Mouse (Mus musculus): Measurements from ENCODE around the gene Tjp2. TPM values are rescaled to one million over a fixed set of nuclear protein-coding genes. Genes with fewer than 3 reads are reported as not detected.

The Tjp2 gene
- polyA plus RNA-seq, 1 experiment from 2014 or later = 26.7 TPM

DNA sequence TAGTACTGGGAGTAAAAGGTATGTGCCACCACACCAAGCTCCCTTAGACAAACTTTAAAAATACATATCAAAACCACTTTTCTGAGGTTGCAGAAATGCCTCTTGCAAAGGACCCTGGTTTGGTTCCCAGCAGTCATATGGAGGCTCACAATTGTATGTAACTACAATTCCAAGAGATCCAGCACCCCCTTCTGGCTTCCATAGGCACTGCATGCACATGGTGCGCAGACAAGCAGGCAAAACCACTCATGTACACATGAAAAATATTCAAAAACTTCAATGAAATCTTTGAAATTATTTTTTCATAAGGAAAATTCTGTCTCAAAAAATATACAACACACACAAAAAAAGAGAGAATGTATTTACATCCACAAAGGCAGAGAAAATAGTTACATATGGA lies 167.9 kb downstream of the Tjp2 start:
- no peak overlapping the region for H3K27ac ChIP-seq
- 98% methylated on average over 1 of the region's 1 CpGs for WGBS
- DNase-seq (ENCODE audit: low spot score) = no peak
- H3K9me3 ChIP-seq = peaks cover 3% of the 10 kb centered on the region; the same call in 1 of the 2 replicates
- H3K4me1 ChIP-seq (replicated peaks) = no peaks in the 10 kb centered on the region
- no peak overlapping the region for H3K4me3 ChIP-seq
- H3K36me3 ChIP-seq = no peaks in the 10 kb centered on the region
- H3K27me3 ChIP-seq (ENCODE audit: insufficient read depth, poor library complexity, severe bottlenecking) = no peaks in the 10 kb centered on the region

DNA sequence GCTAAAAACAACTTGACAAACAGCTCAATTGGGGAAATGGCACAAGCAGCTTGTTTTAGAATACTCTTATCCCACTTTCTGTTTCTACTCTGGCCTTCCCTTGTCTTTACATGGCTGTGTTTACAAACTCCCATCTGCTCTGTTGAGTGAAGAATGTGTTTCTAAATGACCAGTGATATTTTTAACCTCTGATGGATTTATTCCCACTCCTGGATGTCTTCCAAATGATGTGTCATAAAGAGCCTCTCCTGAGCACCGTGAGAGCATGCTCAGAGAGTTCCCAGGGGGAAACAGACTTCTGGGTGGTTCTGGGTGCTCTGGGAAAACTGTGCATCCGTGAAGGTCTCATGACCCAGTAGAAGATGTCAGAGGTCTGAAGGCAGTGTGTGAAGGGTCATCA lies 169.9 kb downstream of the Tjp2 start:
- Histone ChIP-seq H3K9me3 (peaks cover 3% of the 10 kb centered on the region; the same call in 1 of the 2 replicates), H3K36me3 (no peaks in the 10 kb centered on the region), H3K27ac (no peak overlapping the region), H3K4me1 (replicated peaks) (no peaks in the 10 kb centered on the region), H3K27me3 (ENCODE audit: insufficient read depth, poor library complexity, severe bottlenecking) (no peaks in the 10 kb centered on the region), H3K4me3 (no peak overlapping the region)
- 77% methylated on average over 2 of the region's 2 CpGs for WGBS
- no peak for DNase-seq (ENCODE audit: low spot score)

- WGBS = 74% methylated on average over 5 of the region's 5 CpGs
- no peak for DNase-seq (ENCODE audit: low spot score)
Observed at GRCm38 (mm10) chr19:24054265-24054664, 170.6 kb downstream of the Tjp2 start.

DNA sequence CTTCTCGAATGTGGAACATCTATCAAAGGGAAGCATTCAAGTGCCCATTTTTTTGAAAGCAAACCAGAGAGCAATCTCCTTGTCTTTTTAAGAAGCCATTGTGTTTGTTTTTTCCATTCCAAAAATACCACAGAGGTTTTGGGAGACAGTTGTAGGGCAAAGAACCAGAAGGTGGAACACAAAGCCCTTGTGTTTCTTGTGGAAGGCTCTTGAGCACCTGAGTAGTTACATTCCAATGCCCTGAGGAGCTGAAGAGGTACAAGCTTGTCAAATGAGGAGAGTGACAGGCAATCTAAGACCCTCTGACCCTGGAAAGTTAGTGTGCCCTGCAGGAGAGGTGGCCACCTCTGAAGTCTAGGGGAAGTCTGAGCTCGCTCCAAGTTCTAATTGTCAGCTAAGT lies 174.3 kb downstream of the Tjp2 start:
- Histone ChIP-seq H3K27ac (no peak overlapping the region), H3K9me3 (no peaks in the 10 kb centered on the region), H3K4me1 (replicated peaks) (no peaks in the 10 kb centered on the region), H3K27me3 (ENCODE audit: insufficient read depth, poor library complexity, severe bottlenecking) (no peaks in the 10 kb centered on the region), H3K4me3 (no peak overlapping the region), H3K36me3 (no peaks in the 10 kb centered on the region)
- WGBS = 75% methylated on average over 2 of the region's 2 CpGs
- DNase-seq (ENCODE audit: low spot score) = no peak

More at GRCm38 (mm10) chr19:24054265-24054664, 170.6 kb downstream of the Tjp2 start:
- Histone ChIP-seq H3K36me3 (no peaks in the 10 kb centered on the region), H3K27ac (no peak overlapping the region), H3K4me3 (no peak overlapping the region), H3K9me3 (peaks cover 3% of the 10 kb centered on the region; the same call in 1 of the 2 replicates), H3K4me1 (replicated peaks) (no peaks in the 10 kb centered on the region), H3K27me3 (ENCODE audit: insufficient read depth, poor library complexity, severe bottlenecking) (no peaks in the 10 kb centered on the region)

GRCm38 (mm10) chr19:24049329-24049728 lies 175.5 kb downstream of the Tjp2 start:
- Histone ChIP-seq H3K4me3 (no peak overlapping the region), H3K4me1 (replicated peaks) (no peaks in the 10 kb centered on the region), H3K36me3 (no peaks in the 10 kb centered on the region), H3K9me3 (no peaks in the 10 kb centered on the region), H3K27me3 (ENCODE audit: insufficient read depth, poor library complexity, severe bottlenecking) (no peaks in the 10 kb centered on the region), H3K27ac (no peak overlapping the region)
- WGBS = 85% methylated on average over 3 of the region's 3 CpGs
- no peak for DNase-seq (ENCODE audit: low spot score)

- no peak for DNase-seq (ENCODE audit: low spot score)
- no peaks in the 10 kb centered on the region for H3K9me3 ChIP-seq
Observed at GRCm38 (mm10) chr19:24046395-24046993, 178.3 kb downstream of the Tjp2 start.

More at GRCm38 (mm10) chr19:24046395-24046993, 178.3 kb downstream of the Tjp2 start:
- 90% methylated on average over 10 of the region's 10 CpGs for WGBS
- Histone ChIP-seq H3K27me3 (ENCODE audit: insufficient read depth, poor library complexity, severe bottlenecking) (no peaks in the 10 kb centered on the region), H3K36me3 (no peaks in the 10 kb centered on the region), H3K27ac (no peak overlapping the region), H3K4me1 (replicated peaks) (no peaks in the 10 kb centered on the region), H3K4me3 (no peak overlapping the region)

Other genes with a start within 250 kb of the Tjp2 start
- gene Fam189a2, start 194.0 kb downstream of the Tjp2 start, polyA plus RNA-seq (2016; fragmentation: Nextera tagmentation; extraction: Ambion mirVana) = 0.60 and 0.98 TPM in 2 replicates
- gene Fxn, start 55.6 kb upstream of the Tjp2 start, polyA plus RNA-seq (2016; fragmentation: Nextera tagmentation; extraction: Ambion mirVana) = 56.7 and 58.1 TPM in 2 replicates

Measured in hindbrain, embryonic 10.5 days (tissue).